Mouse (Mus musculus) cortical plate, adult 2 months (tissue): Measurements from ENCODE around the gene Nr2f2. TPM values are rescaled to one million over a fixed set of nuclear protein-coding genes. Genes with fewer than 3 reads are reported as not detected.

Experiments
- H3K27ac ChIP-seq: fragments of 200-500 bp; 2 replicates; pipeline ENCODE4 v1.5.1; 2012; ENCODE audit warnings: low read length, control low read depth, inconsistent platforms; ENCODE audit not compliant: insufficient read depth
- H3K4me1 ChIP-seq: fragments of 200-500 bp; 2 replicates; pipeline ENCODE4 v1.6.1; 2011; ENCODE audit warnings: low read length; ENCODE audit not compliant: control insufficient read depth, insufficient read depth
- H3K4me3 ChIP-seq: fragments of 200-500 bp; 2 replicates; pipeline ENCODE4 v1.5.1; 2011; ENCODE audit warnings: mild to moderate bottlenecking, low read length, control low read depth; ENCODE audit not compliant: insufficient read depth
- CTCF ChIP-seq: fragments of 200-500 bp; IDR thresholded peaks from 2 replicates; pipeline ENCODE4 v1.5.1; 2011; ENCODE audit warnings: mild to moderate bottlenecking, control low read depth, low read length; ENCODE audit not compliant: insufficient read depth; ENCODE audit errors: extremely low read depth
- POLR2A ChIP-seq: fragments of 200-500 bp; IDR thresholded peaks from 2 replicates; pipeline ENCODE4 v1.6.1; 2011; ENCODE audit warnings: mild to moderate bottlenecking, low read length, control low read depth; ENCODE audit not compliant: insufficient read depth; ENCODE audit errors: extremely low read depth
- polyA plus RNA-seq: library from polyadenylated mRNA; depleted of rRNA; stranded (reverse); fragments of >200 nt; gene quantifications from 2 replicates; pipeline ENCODE4 v1.2.3, GENCODE M21; 2012; rRNA removed

Gene Nr2f2
- 13.8 and 21.2 TPM in 2 replicates for polyA plus RNA-seq

- peak within 1 kb of the TSS; percentile 19; the same call in 1 of the 2 replicates for H3K27ac ChIP-seq
Measured at GRCm38 (mm10) chr7:70365941-70366807, at the start of gene Nr2f2. TSS of gene Nr2f2 (minus strand) at chr7:70366735.

GRCm38 (mm10) chr7:70414461-70414860 is 47.9 kb upstream of the Nr2f2 start:
- Histone ChIP-seq H3K4me1 (no peaks in the 10 kb centered on the region), H3K27ac (no peak overlapping the region), H3K4me3 (no peak overlapping the region)
- TF ChIP-seq CTCF (no peak), POLR2A (no peak)

More at GRCm38 (mm10) chr7:70365941-70366807, at the start of gene Nr2f2:
- Histone ChIP-seq H3K4me3 (peak within 1 kb of the TSS; percentile 49), H3K4me1 (no peaks in the 10 kb centered on the region)
- TF ChIP-seq CTCF, result no peak
- no peak for TF ChIP-seq POLR2A

- Histone ChIP-seq H3K27ac (no peak overlapping the region), H3K4me1 (no peaks in the 10 kb centered on the region), H3K4me3 (no peak overlapping the region)
- TF ChIP-seq POLR2A (no peak), CTCF (no peak)
Measured at GRCm38 (mm10) chr7:70413646-70414045, 47.1 kb upstream of the Nr2f2 start.

GRCm38 (mm10) chr7:70412900-70413299 is 46.4 kb upstream of the Nr2f2 start:
- H3K4me1 ChIP-seq, result no peaks in the 10 kb centered on the region
- H3K27ac ChIP-seq, result no peak overlapping the region
- H3K4me3 ChIP-seq, result no peak overlapping the region
- TF ChIP-seq POLR2A, result no peak
- TF ChIP-seq CTCF, result no peak

- Histone ChIP-seq H3K4me3 (no peak overlapping the region), H3K27ac (no peak overlapping the region), H3K4me1 (no peaks in the 10 kb centered on the region)
- TF ChIP-seq POLR2A (no peak), CTCF (no peak)
Measured at GRCm38 (mm10) chr7:70410350-70410749, 43.8 kb upstream of the Nr2f2 start.

- Histone ChIP-seq H3K4me3 (no peak overlapping the region), H3K27ac (no peak overlapping the region), H3K4me1 (no peaks in the 10 kb centered on the region)
- no peak for TF ChIP-seq POLR2A
- TF ChIP-seq CTCF, result no peak
Measured at GRCm38 (mm10) chr7:70409890-70410289, 43.4 kb upstream of the Nr2f2 start.

- H3K4me3 ChIP-seq, result no peak overlapping the region
- H3K27ac ChIP-seq, result no peak overlapping the region
- no peaks in the 10 kb centered on the region for H3K4me1 ChIP-seq
- TF ChIP-seq POLR2A (no peak), CTCF (no peak)
Measured at GRCm38 (mm10) chr7:70408814-70409213, 42.3 kb upstream of the Nr2f2 start.

GRCm38 (mm10) chr7:70407123-70407522 is 40.6 kb upstream of the Nr2f2 start:
- Histone ChIP-seq H3K4me3 (no peak overlapping the region), H3K4me1 (no peaks in the 10 kb centered on the region), H3K27ac (no peak overlapping the region)
- no peak for TF ChIP-seq CTCF

- no peak overlapping the region for H3K27ac ChIP-seq
- no peaks in the 10 kb centered on the region for H3K4me1 ChIP-seq
- TF ChIP-seq CTCF (no peak), POLR2A (no peak)
- H3K4me3 ChIP-seq, result no peak overlapping the region
Measured at GRCm38 (mm10) chr7:70406527-70406926, 40.0 kb upstream of the Nr2f2 start.

- Histone ChIP-seq H3K27ac (no peak overlapping the region), H3K4me3 (no peak overlapping the region), H3K4me1 (no peaks in the 10 kb centered on the region)
- TF ChIP-seq CTCF (no peak), POLR2A (no peak)
Measured at GRCm38 (mm10) chr7:70405466-70405865, 38.9 kb upstream of the Nr2f2 start.

- Histone ChIP-seq H3K4me1 (no peaks in the 10 kb centered on the region), H3K4me3 (no peak overlapping the region), H3K27ac (no peak overlapping the region)
- no peak for TF ChIP-seq CTCF
- TF ChIP-seq POLR2A, result no peak
Measured at GRCm38 (mm10) chr7:70382828-70383227, 16.3 kb upstream of the Nr2f2 start.
